Mouse (Mus musculus) Patski (cell line): ENCODE results near the gene Gm8362. TPM values are rescaled to one million over a fixed set of nuclear protein-coding genes. Genes with fewer than 3 reads are reported as not detected.
"Not testable (repeated sequence)": the region's sequence is repeated elsewhere in the genome, so short reads cannot be mapped to it uniquely, and the experiment has no call there.

Source experiments
- ATAC-seq: fragments of 100-300 bp; one replicate; pipeline ENCODE4 v1.8.0; 2021
- CTCF ChIA-PET: fragments of 350-600 bp; sonication (Branson Sonifier 250); formaldehyde crosslinking; loops from one replicate; lab custom pipeline; 2022; ENCODE audit warnings: inconsistent platforms; lab: Charles Lee
- POLR2A ChIA-PET: fragments of 350-600 bp; sonication (Branson Sonifier 250); formaldehyde crosslinking; loops from one replicate; lab custom pipeline; 2022; ENCODE audit warnings: antibody characterized with exemption, inconsistent platforms; lab: Charles Lee
- DNase-seq: peaks from one replicate; pipeline ENCODE4 v3.0.0-alpha.2; 2011; ENCODE audit warnings: low read depth, low spot score
- H3K27me3 ChIP-seq: fragments of 371-371 bp; one replicate; pipeline ENCODE4 v1.5.1; 2021
- in situ Hi-C: fragments of 300-500 bp; cut with MboI; formaldehyde crosslinking; loops from 3 replicates; pipeline ENCODE4 v1.11.1; 2018; ENCODE audit warnings: low pct_unique_long_range_greater_than_20kb, mixed read lengths
- polyA plus RNA-seq: library from polyadenylated mRNA; unstranded; gene quantifications from one replicate; pipeline ENCODE4 v1.2.3, GENCODE M21; 2021

The Gm8362 gene
- not detected for polyA plus RNA-seq

DNA sequence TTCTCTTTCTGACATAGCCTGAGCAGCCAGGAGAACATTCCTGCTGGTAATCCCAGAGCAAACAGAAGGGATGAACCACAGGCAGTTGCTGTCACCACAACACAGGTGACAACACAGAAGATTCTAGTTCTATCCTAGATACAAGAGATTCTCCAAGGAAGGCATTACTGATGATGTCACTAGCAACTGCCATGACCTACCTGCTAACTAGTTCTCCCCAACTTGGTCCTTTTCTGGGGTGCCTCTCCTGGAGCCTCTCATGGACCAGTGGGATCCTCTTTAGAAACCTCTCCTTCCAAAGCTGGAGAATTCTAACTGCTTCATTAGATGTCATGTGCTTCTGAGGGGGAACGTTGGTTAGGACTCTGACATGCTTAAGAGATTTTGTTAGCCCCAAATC is at the start of gene Gm8362:
Gene Gm8362, minus strand, starts transcription at position 101 of the 400 bp plus-strand sequence.
- in situ Hi-C loops, DNase-seq, POLR2A ChIA-PET, ATAC-seq, H3K27me3 ChIP-seq, CTCF ChIA-PET: not testable (repeated sequence)

GRCm38 (mm10) chr14:6823297-6823696 is 49.1 kb upstream of the Gm8362 start:
- ATAC-seq, DNase-seq, CTCF ChIA-PET, in situ Hi-C loops, H3K27me3 ChIP-seq, POLR2A ChIA-PET: not testable (repeated sequence)

- ATAC-seq, in situ Hi-C loops, H3K27me3 ChIP-seq, POLR2A ChIA-PET, DNase-seq, CTCF ChIA-PET: not testable (repeated sequence)
Observed at GRCm38 (mm10) chr14:6757231-6757536, 17.0 kb downstream of the Gm8362 start.

- DNase-seq, in situ Hi-C loops, ATAC-seq, H3K27me3 ChIP-seq, CTCF ChIA-PET, POLR2A ChIA-PET: not testable (repeated sequence)
Observed at GRCm38 (mm10) chr14:6756384-6757230, 17.6 kb downstream of the Gm8362 start.

DNA sequence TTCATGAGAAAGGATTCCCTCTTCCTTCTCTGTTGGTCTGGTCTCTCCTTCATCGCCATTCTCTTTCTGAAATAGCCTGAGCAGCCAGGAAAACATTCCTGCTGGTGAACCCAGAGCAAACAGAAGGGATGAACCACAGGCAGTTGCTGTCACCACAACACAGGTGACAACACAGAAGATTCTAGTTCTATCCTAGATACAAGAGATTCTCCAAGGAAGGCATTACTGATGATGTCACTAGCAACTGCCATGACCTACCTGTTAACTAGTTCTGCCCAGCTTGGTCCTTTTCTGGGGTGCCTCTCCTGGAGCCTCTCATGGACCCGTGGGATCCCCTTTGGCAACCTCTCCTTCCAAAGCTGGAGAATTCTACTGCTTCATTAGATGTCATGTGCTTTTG is 32.0 kb downstream of the Gm8362 start, which contains the start of gene Gm3636:
Gene Gm3636, minus strand, starts transcription at position 101 of the 400 bp plus-strand sequence.
- H3K27me3 ChIP-seq, in situ Hi-C loops, DNase-seq, POLR2A ChIA-PET, CTCF ChIA-PET, ATAC-seq: not testable (repeated sequence)

DNA sequence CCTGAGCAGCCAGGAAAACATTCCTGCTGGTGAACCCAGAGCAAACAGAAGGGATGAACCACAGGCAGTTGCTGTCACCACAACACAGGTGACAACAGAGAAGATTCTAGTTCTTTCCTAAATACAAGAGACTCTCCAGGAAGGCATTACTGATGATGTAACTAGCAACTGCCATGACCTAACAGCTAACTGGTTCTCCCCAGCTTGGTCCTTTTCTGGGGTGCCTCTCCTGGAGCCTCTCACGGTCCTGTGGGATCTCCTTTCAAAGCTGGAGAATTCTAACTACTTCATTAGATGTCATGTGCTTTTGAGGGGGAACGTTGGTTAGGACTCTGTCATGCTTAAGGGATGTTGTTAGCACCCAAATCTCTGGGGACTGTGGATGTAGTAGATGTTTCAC is 54.1 kb downstream of the Gm8362 start, which contains the start of gene Gm8050:
Gene Gm8050, minus strand, starts transcription at position 101 of the 400 bp plus-strand sequence.
- in situ Hi-C loops, result not testable (repeated sequence)

More for the DNA sequence above, 54.1 kb downstream of the Gm8362 start, which contains the start of gene Gm8050:
- POLR2A ChIA-PET, CTCF ChIA-PET, H3K27me3 ChIP-seq, ATAC-seq, DNase-seq: not testable (repeated sequence)

Other genes with a start within 250 kb of the Gm8362 start
- not detected for gene Gm8356, start 237.1 kb downstream of the Gm8362 start, polyA plus RNA-seq
- not detected for gene Gm3629, start 183.8 kb downstream of the Gm8362 start, polyA plus RNA-seq
- gene Gm3460, start 152.0 kb downstream of the Gm8362 start, polyA plus RNA-seq, result not detected
- not detected for gene Gm10251, start 90.2 kb downstream of the Gm8362 start, polyA plus RNA-seq
- not detected for gene Gm8050, start 54.2 kb downstream of the Gm8362 start, polyA plus RNA-seq
- 3.4 TPM for gene Gm3636, start 32.1 kb downstream of the Gm8362 start, polyA plus RNA-seq
- gene Gm3642, start 65.9 kb upstream of the Gm8362 start, polyA plus RNA-seq, result not detected
- gene Gm3667, start 115.6 kb upstream of the Gm8362 start, polyA plus RNA-seq, result not detected
- not detected for gene Gm6356, start 199.4 kb upstream of the Gm8362 start, polyA plus RNA-seq